ENCODE assay signal across 21 mouse cellular contexts in the genomic region with DNA sequence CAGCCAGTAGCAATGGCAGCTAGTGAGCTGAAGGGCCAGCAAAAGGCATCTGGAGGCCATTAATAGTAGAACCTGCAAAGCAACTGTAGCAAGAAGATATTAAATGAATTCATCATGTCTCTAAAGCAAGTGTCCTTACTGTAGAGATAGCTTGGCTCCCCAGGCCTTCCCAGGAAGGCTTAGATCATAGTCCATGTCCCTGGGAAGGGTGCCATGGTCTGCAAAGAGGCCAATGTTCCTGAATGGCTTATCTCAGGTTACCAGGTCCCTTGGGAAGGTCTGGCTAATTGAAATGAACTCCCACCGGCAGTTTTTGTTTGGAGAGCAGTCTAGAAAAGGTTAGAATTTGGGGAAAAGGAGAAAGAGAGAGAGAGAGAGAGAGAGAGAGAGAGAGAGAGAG. TPM values are rescaled to one million over a fixed set of nuclear protein-coding genes. Genes with fewer than 3 reads are reported as not detected.
DNase-seq lines count a peak whose midpoint lies in the region; ATAC-seq lines count a peak whose summit lies in the region.
"Had no signal": no experiment of that assay in that cellular context is flagged by ENCODE, and none has a peak within 500 bp of the region (broad histone marks: within the 10 kb centered on the region; RNA-seq: fewer than 3 reads in every experiment).

No protein-coding gene starts in this region.

- H3K4me1 ChIP-seq in kidney, embryonic 14.5 days (ENCODE audit: control insufficient read depth, insufficient read depth, low read length): peaks cover under 1% of the 10 kb centered on the region; the same call in 1 of the 2 replicates
- peaks cover 2% of the 10 kb centered on the region for H3K4me1 ChIP-seq in forebrain, embryonic 16.5 days (replicated peaks; ENCODE audit: control insufficient read depth, insufficient read depth, low read length)

- no peaks in the 10 kb centered on the region for H3K36me3 ChIP-seq in kidney, embryonic 14.5 days (ENCODE audit: control insufficient read depth, insufficient read depth, low read length)
- no peaks in the 10 kb centered on the region for H3K36me3 ChIP-seq in forebrain, embryonic 16.5 days (ENCODE audit: control insufficient read depth, insufficient read depth)
- H3K36me3 ChIP-seq: embryonic facial prominence, embryonic 10.5 days; heart, embryonic 15.5 days; hindbrain, embryonic 10.5 days; hindbrain, embryonic 15.5 days had no signal

- peak; percentile 71 to 89 for DNase-seq in adrenal gland, adult (ENCODE audit: inconsistent age in 2 of 2, low spot score in 1 of 2)
- DNase-seq in adrenal gland, adult 18-20 months (ENCODE audit: low spot score in 2 of 2): no peak
- DNase-seq in kidney, adult 9 months: peak; percentile 64
- DNase-seq in adrenal gland, postnatal 14 days: peak; percentile 67
- DNase-seq in thymus, postnatal 10 days (ENCODE audit: low spot score in 2 of 2): no peak
- DNase-seq: cerebellum, adult 18-20 months; cerebellum, postnatal 10 days; gastrocnemius, postnatal 10 days; heart, adult 2 months; heart, postnatal 14 days; kidney, adult 8-10 months had no signal

- ATAC-seq in kidney, embryonic 14.5 days (ENCODE audit: low FRiP score, low TSS enrichment): no peak
- ATAC-seq in forebrain, embryonic 16.5 days: no peak
- ATAC-seq: forebrain, embryonic 14.5 days; intestine, embryonic 16.5 days had no signal

- no peak overlapping the region for H3K4me2 ChIP-seq in kidney, embryonic 14.5 days (replicated peaks; ENCODE audit: low read depth, low read length)
- no peak overlapping the region for H3K4me2 ChIP-seq in forebrain, embryonic 16.5 days (ENCODE audit: low read length)
- H3K4me2 ChIP-seq: heart, embryonic 11.5 days; heart, embryonic 15.5 days; hindbrain, embryonic 15.5 days had no signal

- 41% methylated on average over 1 of the region's 1 CpGs for WGBS in kidney, embryonic 14.5 days
- 71% methylated on average over 1 of the region's 1 CpGs for WGBS in forebrain, embryonic 16.5 days

- H3K27ac ChIP-seq in kidney, embryonic 14.5 days (ENCODE audit: low read depth, low read length): no peak overlapping the region
- H3K27ac ChIP-seq in forebrain, embryonic 16.5 days (ENCODE audit: low read length): no peak overlapping the region
- H3K27ac ChIP-seq: embryonic facial prominence, embryonic 10.5 days; heart, adult 2 months; heart, embryonic 15.5 days; hindbrain, embryonic 10.5 days; hindbrain, embryonic 15.5 days had no signal

- peaks cover 34% of the 10 kb centered on the region for H3K27me3 ChIP-seq in kidney, embryonic 14.5 days (ENCODE audit: control insufficient read depth, insufficient read depth, low read length)
- peaks cover 18% of the 10 kb centered on the region for H3K27me3 ChIP-seq in forebrain, embryonic 16.5 days (replicated peaks; ENCODE audit: control insufficient read depth, insufficient read depth, low read length)

- no peak overlapping the region for H3K9ac ChIP-seq in kidney, embryonic 14.5 days (ENCODE audit: low read depth, low read length)
- no peak overlapping the region for H3K9ac ChIP-seq in forebrain, embryonic 16.5 days (replicated peaks; ENCODE audit: low read depth, low read length)
- H3K9ac ChIP-seq: heart, embryonic 15.5 days; hindbrain, embryonic 15.5 days had no signal

- H3K9me3 ChIP-seq in kidney, embryonic 14.5 days (ENCODE audit: control insufficient read depth, low read length): no peaks in the 10 kb centered on the region
- H3K9me3 ChIP-seq in forebrain, embryonic 16.5 days (ENCODE audit: control insufficient read depth, low read length): no peaks in the 10 kb centered on the region
- H3K9me3 ChIP-seq: embryonic facial prominence, embryonic 10.5 days; heart, embryonic 15.5 days; hindbrain, embryonic 10.5 days; hindbrain, embryonic 15.5 days had no signal

- no peak overlapping the region for H3K4me3 ChIP-seq in kidney, embryonic 14.5 days (ENCODE audit: low read length)
- no peak overlapping the region for H3K4me3 ChIP-seq in forebrain, embryonic 16.5 days (replicated peaks; ENCODE audit: low read length)
- H3K4me3 ChIP-seq: embryonic facial prominence, embryonic 10.5 days; heart, adult 2 months; heart, embryonic 15.5 days; hindbrain, embryonic 10.5 days; hindbrain, embryonic 15.5 days had no signal

RNA-seq across cellular contexts. Expression of a gene that starts 8.6 kb away (rescaled TPM):
- total RNA-seq in adrenal gland, adult 18-20 months (2021): 10 to 100 TPM; 11.5 to 19.4 TPM
- 0.54 and 0.90 TPM in 2 replicates for polyA plus RNA-seq in kidney, embryonic 14.5 days (2014; fragmentation: Nextera tagmentation; extraction: Ambion mirVana)
- total RNA-seq in adrenal gland, postnatal 14 days (2021): 10.5 and 12.7 TPM in 2 replicates
- polyA plus RNA-seq in forebrain, embryonic 16.5 days (2015; fragmentation: Nextera tagmentation; extraction: Ambion mirVana): 26.0 and 36.4 TPM in 2 replicates

RNA-seq across cellular contexts. Expression of a gene that starts 32.0 kb away (rescaled TPM):
- total RNA-seq in adrenal gland, adult 18-20 months (2021): under 1 TPM; 0.06 to 0.40 TPM
- 0.24 and 0.65 TPM in 2 replicates for polyA plus RNA-seq in kidney, embryonic 14.5 days (2014; fragmentation: Nextera tagmentation; extraction: Ambion mirVana)
- 0.15 and 0.30 TPM in 2 replicates for total RNA-seq in adrenal gland, postnatal 14 days (2021)
- 0.43 and 0.46 TPM in 2 replicates for polyA plus RNA-seq in forebrain, embryonic 16.5 days (2015; fragmentation: Nextera tagmentation; extraction: Ambion mirVana)
- polyA plus RNA-seq: embryonic facial prominence, embryonic 10.5 days; hindbrain, embryonic 10.5 days had no signal

RNA-seq across cellular contexts. Expression of a gene that starts 56.5 kb away (rescaled TPM):
- 1 to 10 TPM; 2.5 to 2.8 TPM for total RNA-seq in adrenal gland, adult 18-20 months (2021)
- polyA plus RNA-seq in kidney, embryonic 14.5 days (2014; fragmentation: Nextera tagmentation; extraction: Ambion mirVana): 1.7 and 1.9 TPM in 2 replicates
- 1.1 and 8.7 TPM in 2 replicates for total RNA-seq in adrenal gland, postnatal 14 days (2021)
- polyA plus RNA-seq in forebrain, embryonic 16.5 days (2015; fragmentation: Nextera tagmentation; extraction: Ambion mirVana): 0.63 and 1.2 TPM in 2 replicates
- polyA plus RNA-seq: C2C12 had no signal

Comparison
In these comparisons a context has a peak if more than half of its experiments do, and no peak if none do; other contexts are left out.
1. DNase-seq: peak in adrenal gland, adult (2 of 2), kidney, adult 9 months (single experiment) and adrenal gland, postnatal 14 days (single experiment); none in adrenal gland, adult 18-20 months (0 of 2) and thymus, postnatal 10 days (0 of 2).